Mouse (Mus musculus): Measurements from ENCODE around the gene Gpd1.

Gpd1 gene

DNA sequence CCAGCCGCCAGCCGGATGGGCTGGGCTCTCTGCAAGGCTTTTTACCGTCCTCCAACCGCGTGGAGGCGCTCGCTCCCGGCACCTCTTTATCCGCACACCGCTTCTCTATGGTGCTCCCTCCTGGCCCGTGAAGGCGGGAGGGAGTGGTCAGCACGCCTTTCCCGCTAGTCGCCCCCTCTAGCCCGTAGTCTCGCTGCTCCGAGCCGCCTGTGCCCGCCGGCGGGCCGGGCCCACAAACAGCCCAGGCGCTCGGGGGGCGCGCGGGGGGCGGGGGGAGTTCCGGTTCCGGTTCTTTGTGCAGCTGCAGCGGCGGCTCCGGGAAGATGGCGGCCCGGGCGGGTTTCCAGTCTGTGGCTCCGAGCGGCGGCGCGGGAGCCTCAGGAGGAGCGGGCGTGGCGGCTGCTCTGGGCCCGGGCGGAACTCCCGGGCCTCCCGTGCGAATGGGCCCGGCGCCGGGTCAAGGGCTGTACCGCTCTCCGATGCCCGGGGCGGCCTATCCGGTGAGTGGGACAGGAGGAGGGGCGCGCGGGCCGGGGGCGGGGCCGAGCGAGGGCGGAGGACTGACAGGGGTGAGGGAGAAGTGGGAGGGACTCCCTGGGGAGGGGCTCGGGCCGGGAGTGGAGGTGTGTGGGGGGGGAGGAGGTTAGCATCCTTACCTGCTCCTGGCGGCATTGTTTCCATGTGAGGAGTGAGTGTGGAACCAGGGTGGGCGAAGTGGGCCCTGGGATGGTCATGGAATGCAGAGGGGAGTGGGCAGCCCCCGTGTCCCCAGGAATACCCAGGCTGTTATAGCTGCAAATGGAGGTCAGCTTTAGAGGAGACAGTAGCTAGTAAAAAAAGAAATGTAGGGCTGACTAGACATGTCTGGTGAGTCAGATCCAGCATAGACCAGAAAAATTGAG is 15.1 kb upstream of the Gpd1 start, which contains the start of gene Smarcd1:
TSS of gene Smarcd1 (plus strand) at position 131 of the 902 bp plus-strand sequence.
- DNase-seq: peak; percentile 94

DNA sequence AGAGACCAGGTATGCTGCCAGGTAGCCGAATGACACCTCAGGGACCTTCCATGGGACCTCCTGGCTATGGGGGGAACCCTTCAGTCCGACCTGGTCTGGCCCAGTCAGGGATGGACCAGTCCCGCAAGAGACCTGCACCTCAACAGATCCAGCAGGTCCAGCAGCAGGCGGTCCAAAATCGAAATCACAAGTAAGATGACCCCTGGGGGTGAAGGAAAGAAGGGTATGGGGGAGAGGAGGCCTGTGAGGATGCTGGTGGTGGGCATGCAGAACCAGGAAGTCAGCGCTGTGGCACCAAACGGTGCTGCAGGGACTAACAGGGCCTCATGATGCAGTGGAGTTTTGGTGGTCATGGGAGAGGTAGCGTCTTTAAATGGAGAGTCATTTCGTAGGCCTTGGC is 14.2 kb upstream of the Gpd1 start:
- DNase-seq: no peak

DNA sequence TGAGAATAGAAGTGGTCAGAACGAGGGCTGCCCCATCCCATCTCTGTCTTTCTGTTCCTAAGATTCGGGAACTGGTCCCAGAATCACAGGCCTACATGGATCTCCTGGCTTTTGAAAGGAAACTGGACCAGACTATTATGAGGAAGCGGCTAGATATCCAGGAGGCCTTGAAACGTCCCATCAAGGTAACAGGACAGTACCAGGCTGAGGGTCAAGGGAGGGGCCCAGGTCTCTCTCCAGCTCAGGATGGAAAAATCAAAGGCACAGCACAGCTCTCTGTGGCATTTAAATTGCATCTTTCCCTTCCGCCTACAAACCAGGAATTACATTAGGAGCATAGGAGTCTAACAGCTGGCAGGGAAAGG is 13.7 kb upstream of the Gpd1 start:
- DNase-seq: no peak

- DNase-seq: no peak
Observed at GRCm38 (mm10) chr15:99704041-99704681, 13.2 kb upstream of the Gpd1 start.

- no peak for DNase-seq
Observed at GRCm38 (mm10) chr15:99704881-99705280, 12.4 kb upstream of the Gpd1 start.

GRCm38 (mm10) chr15:99705440-99706048 is 11.8 kb upstream of the Gpd1 start, which contains the start of gene Gm17349:
Gene Gm17349, minus strand, starts transcription at chr15:99705490.
- DNase-seq: peak; percentile 72

DNA sequence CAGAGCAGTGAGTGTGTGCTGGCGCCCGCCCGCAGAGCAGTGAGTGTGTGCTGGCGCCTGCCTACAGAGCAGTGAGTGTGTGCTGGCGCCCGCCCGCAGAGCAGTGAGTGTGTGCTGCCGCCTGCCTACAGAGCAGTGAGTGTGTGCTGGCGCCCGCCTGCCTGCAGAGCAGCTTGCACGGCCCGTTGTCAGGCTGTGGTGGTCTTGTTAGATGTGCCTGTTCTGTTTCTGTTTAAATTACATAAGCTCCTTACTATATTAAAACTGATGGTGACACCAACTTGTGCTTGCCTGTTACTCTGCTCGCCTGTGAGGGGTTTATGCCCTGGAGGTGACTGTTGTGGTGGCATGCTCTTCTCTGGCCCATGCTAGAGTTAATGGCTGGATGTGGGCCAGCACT is 9.1 kb upstream of the Gpd1 start:
- DNase-seq: no peak

GRCm38 (mm10) chr15:99710221-99711190 is 6.8 kb upstream of the Gpd1 start:
- no peak for DNase-seq

DNA sequence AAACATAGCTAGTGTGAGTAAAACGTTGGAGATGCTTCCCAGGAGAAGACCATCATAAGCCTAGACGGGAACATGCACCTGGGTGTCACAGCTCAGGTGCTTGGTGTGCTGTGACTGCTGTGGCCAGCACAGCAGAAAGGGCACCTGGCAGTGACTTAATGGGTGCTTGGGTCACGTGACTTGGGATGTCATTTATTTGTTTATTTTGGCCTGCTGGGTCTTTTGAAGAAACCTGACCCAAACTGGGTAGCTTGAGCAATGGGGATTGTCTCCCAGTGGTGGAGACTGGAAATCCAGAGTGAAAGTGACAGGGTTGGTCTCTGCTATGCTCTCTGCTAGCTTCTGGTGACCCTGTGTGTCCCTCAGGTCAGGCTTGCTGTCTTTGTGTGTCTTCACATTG is 5.8 kb upstream of the Gpd1 start:
- DNase-seq: no peak

- DNase-seq: no peak
Observed at GRCm38 (mm10) chr15:99712666-99713559, 4.4 kb upstream of the Gpd1 start.

- no peak for DNase-seq
Observed at GRCm38 (mm10) chr15:99713569-99713968, 3.7 kb upstream of the Gpd1 start.

GRCm38 (mm10) chr15:99714206-99714605 is 3.1 kb upstream of the Gpd1 start:
- DNase-seq: peak; percentile 64

DNA sequence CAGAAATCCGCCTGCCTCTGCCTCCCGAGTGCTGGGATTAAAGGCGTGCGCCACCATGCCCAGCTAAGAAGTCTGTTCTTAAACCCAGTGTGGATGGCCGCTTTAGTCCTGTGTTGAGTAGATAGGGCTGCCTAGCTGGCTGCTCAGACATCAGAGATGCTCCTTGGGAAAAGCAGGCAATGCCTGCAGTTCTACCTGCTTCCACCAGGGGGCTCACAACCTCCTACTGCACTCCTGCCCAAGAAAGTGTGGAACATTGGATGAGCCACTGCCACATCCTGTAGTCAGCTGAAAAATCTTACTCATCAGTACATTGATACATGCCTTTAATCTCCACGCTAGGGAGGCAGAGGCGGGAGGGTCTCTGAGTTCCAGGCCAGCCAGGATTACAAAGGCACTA is 2.5 kb upstream of the Gpd1 start:
- DNase-seq: peak; percentile 88

DNA sequence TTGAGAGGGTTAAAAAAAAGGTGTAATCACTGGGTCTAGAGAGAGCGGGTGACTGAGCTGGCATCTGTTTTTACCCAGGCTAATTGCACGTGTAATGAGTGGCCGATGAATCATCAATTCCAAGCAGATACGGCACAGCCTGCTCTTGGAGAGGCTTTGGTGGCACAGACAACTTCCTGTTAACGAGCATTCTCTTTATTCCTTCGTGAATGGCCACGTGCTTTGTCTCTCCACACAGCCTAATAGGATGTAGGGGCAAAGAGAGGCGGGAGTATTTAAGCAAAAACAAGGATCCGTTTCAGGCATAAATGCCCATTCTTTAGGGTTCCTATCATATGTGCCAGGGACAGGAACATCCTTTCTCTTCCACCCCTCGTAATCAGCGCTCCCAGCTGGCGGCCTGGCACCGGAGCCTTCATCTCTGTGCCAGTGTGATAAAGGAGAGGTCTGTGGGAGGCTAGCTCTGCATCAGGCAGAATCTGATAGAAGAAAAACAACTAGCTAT is 1.9 kb upstream of the Gpd1 start:
- peak; percentile 68 for DNase-seq

DNA sequence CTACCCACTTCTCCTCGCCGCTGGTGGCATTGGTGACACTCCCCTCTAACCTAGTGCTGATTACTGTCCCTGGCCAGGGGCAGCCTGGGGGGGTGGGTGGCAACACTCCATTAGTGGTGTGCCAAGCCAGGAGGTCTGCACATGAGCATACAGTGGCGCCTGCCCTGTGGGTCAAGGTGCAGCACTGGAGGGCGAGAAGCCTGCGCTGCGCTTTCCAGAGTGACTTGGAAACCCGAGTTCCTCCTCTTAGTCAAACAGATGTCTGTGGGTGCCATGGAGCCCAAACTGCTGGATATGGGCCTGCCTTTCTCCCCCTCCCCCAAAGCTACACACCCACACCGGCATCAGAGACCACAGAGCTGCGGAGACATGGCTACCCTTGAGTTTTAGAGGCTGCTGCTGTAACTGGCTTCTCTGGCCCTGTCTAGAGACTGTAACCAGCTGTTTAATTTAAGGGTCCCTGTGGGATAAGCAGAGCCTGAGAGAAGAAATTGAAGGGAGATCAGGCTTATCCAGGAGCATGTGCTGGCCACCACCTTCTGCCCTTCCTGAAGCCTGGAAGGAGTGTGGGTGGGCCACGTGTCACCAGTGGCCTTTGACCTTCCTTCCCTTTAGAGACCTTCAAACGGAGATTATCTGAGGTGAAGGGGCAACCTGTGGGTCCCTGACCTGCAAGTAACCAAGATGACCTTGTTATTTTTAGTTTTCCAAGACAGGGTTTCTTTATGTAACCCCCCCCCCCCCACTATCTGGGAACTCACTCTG is 1.2 kb upstream of the Gpd1 start:
- peak; percentile 69 for DNase-seq

DNA sequence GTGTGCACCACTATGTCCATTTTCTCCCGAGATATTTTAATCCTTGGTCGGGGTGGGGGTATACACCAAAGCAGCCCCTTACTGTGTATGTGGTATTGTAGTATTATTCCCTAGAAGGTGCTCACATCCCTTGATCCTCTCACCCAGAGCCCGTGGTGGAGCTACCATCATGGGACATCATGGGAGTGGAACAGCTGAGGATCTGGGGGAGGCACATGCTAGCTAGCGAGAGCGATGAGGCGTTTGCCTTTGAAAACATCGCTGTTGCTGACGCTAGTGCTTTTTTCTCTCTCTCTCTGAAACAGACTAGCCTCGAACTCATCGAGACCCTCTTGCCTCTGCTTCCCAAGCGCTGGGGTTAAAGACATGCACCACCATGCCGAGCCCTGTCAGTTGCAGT is 501 bp upstream of the Gpd1 start:
- peak; percentile 51 for DNase-seq

- DNase-seq: peak; percentile 78
Observed at GRCm38 (mm10) chr15:99718461-99719021, 1.2 kb downstream of the Gpd1 start.

GRCm38 (mm10) chr15:99719865-99720264 is 2.5 kb downstream of the Gpd1 start:
- peak; percentile 52 for DNase-seq

- DNase-seq: peak; percentile 61
Observed at GRCm38 (mm10) chr15:99721921-99722743, 4.8 kb downstream of the Gpd1 start.

Measured in cerebellum, adult 11-12 months (tissue).